Mouse (Mus musculus) cerebellum, adult 2 months (tissue): ENCODE results near the gene Meig1. TPM values are rescaled to one million over a fixed set of nuclear protein-coding genes. Genes with fewer than 3 reads are reported as not detected.
"Not testable (repeated sequence)": the region's sequence is repeated elsewhere in the genome, so short reads cannot be mapped to it uniquely, and the experiment has no call there.

Source experiments
- DNase-seq, 2 experiments: peaks; one replicate each; pipeline ENCODE4 v3.0.0; 2021
- H3K27ac ChIP-seq: fragments of 200-500 bp; 2 replicates; pipeline ENCODE4 v1.5.1; 2012; ENCODE audit warnings: low read length, control low read depth, inconsistent platforms; ENCODE audit not compliant: insufficient read depth
- H3K27me3 ChIP-seq: fragments of 200-500 bp; 2 replicates; pipeline ENCODE4 v1.6.1; 2012; ENCODE audit warnings: inconsistent platforms, mild to moderate bottlenecking, low read length, moderate library complexity; ENCODE audit not compliant: control insufficient read depth, insufficient read depth
- H3K4me1 ChIP-seq: fragments of 200-500 bp; 2 replicates; pipeline ENCODE4 v1.6.1; 2011; ENCODE audit warnings: low read length; ENCODE audit not compliant: control insufficient read depth, insufficient read depth
- H3K4me3 ChIP-seq: fragments of 200-500 bp; replicated peaks from 2 replicates; pipeline ENCODE3; 2011; ENCODE audit warnings: mild to moderate bottlenecking, low read depth, low read length, control low read depth; ENCODE audit not compliant: insufficient read depth
- CTCF ChIP-seq: fragments of 200-500 bp; IDR thresholded peaks from 2 replicates; pipeline ENCODE4 v1.5.1; 2011; ENCODE audit warnings: low read depth, mild to moderate bottlenecking, control low read depth, low read length, moderate library complexity, borderline replicate concordance; ENCODE audit not compliant: insufficient read depth
- POLR2A ChIP-seq: fragments of 200-500 bp; IDR thresholded peaks from 2 replicates; pipeline ENCODE4 v1.6.1; 2011; ENCODE audit warnings: low read length, control low read depth, borderline replicate concordance; ENCODE audit not compliant: insufficient read depth
- WGBS: fragments of 180-500 bp; shearing (Covaris S2); methylation state at CpG from one replicate; pipeline ENCODE4 v1.1.7; 2018; 5-methylcytosine and 5-hydroxymethylcytosine counted together
- polyA plus RNA-seq: library from polyadenylated mRNA; depleted of rRNA; stranded (reverse); fragments of >200 nt; gene quantifications from 2 replicates; pipeline ENCODE4 v1.2.3, GENCODE M21; 2012; rRNA removed

Gene Meig1
- polyA plus RNA-seq, 1 experiment, result 1.4 TPM

- DNase-seq, result no peak
- Histone ChIP-seq H3K27me3 (no peaks in the 10 kb centered on the region), H3K4me1 (no peaks in the 10 kb centered on the region), H3K27ac (no peak overlapping the region), H3K4me3 (no peak overlapping the region)
- 82% methylated on average over 4 of the region's 4 CpGs for WGBS
- TF ChIP-seq CTCF, result no peak
- no peak for TF ChIP-seq POLR2A
Measured at GRCm38 (mm10) chr2:3405981-3406380, 16.5 kb downstream of the Meig1 start.

- not testable (repeated sequence) for H3K27me3 ChIP-seq, DNase-seq, H3K27ac ChIP-seq, H3K4me1 ChIP-seq, H3K4me3 ChIP-seq
- WGBS, result 69% methylated on average over 10 of the region's 10 CpGs
Measured at GRCm38 (mm10) chr2:3397110-3397509, 25.3 kb downstream of the Meig1 start, which contains the start of gene Olah. Gene Olah, minus strand, starts transcription at chr2:3397210.

- Histone ChIP-seq H3K27ac (no peak overlapping the region), H3K4me1 (no peaks in the 10 kb centered on the region), H3K27me3 (no peaks in the 10 kb centered on the region), H3K4me3 (no peak overlapping the region)
- no peak for DNase-seq
- WGBS, result 78% methylated on average over 2 of the region's 2 CpGs
- TF ChIP-seq POLR2A (no peak), CTCF (no peak)
Measured at GRCm38 (mm10) chr2:3391945-3392344, 30.5 kb downstream of the Meig1 start.

GRCm38 (mm10) chr2:3387105-3387860 is 35.2 kb downstream of the Meig1 start:
- Histone ChIP-seq H3K4me3 (no peak overlapping the region), H3K4me1 (no peaks in the 10 kb centered on the region), H3K27ac (no peak overlapping the region), H3K27me3 (no peaks in the 10 kb centered on the region)
- no peak for TF ChIP-seq CTCF
- no peak for TF ChIP-seq POLR2A
- WGBS, result 73% methylated on average over 6 of the region's 6 CpGs
- DNase-seq, result no peak

GRCm38 (mm10) chr2:3365127-3365526 is 57.3 kb downstream of the Meig1 start:
- Histone ChIP-seq H3K27ac (no peak overlapping the region), H3K4me1 (no peaks in the 10 kb centered on the region), H3K27me3 (no peaks in the 10 kb centered on the region), H3K4me3 (no peak overlapping the region)
- TF ChIP-seq POLR2A, result no peak
- TF ChIP-seq CTCF, result no peak
- 22% methylated on average over 4 of the region's 4 CpGs for WGBS
- no peak for DNase-seq

GRCm38 (mm10) chr2:3361067-3361466 is 61.4 kb downstream of the Meig1 start:
- TF ChIP-seq POLR2A, result no peak
- no peak for TF ChIP-seq CTCF
- Histone ChIP-seq H3K27me3 (no peaks in the 10 kb centered on the region), H3K4me1 (no peaks in the 10 kb centered on the region), H3K27ac (no peak overlapping the region), H3K4me3 (no peak overlapping the region)
- DNase-seq, result no peak
- WGBS, result 78% methylated on average over 3 of the region's 3 CpGs

Other genes with a start within 250 kb of the Meig1 start
- 39.8 and 41.6 TPM in 2 replicates for gene Nmt2, start 138.4 kb downstream of the Meig1 start, polyA plus RNA-seq
- gene Rpp38, start 90.0 kb downstream of the Meig1 start, polyA plus RNA-seq, result 12.7 and 13.5 TPM in 2 replicates
- gene Acbd7, start 86.5 kb downstream of the Meig1 start, polyA plus RNA-seq, result 1.4 TPM in 2 replicates
- gene Olah, start 25.4 kb downstream of the Meig1 start, polyA plus RNA-seq, result 0.06 TPM in 1 of 2 replicates, not detected in the other
- gene Dclre1c, start 1.5 kb upstream of the Meig1 start, polyA plus RNA-seq, result 9.2 and 9.5 TPM in 2 replicates
- gene Suv39h2, start 52.4 kb upstream of the Meig1 start, polyA plus RNA-seq, result 2.5 and 2.6 TPM in 2 replicates
- gene Gm45902, start 90.1 kb upstream of the Meig1 start, polyA plus RNA-seq, result 3.9 and 4.1 TPM in 2 replicates
- gene Hspa14, start 90.2 kb upstream of the Meig1 start, polyA plus RNA-seq, result 70.9 and 79.1 TPM in 2 replicates
- 1.4 and 1.8 TPM in 2 replicates for gene Cdnf, start 90.4 kb upstream of the Meig1 start, polyA plus RNA-seq
- gene Fam107b, start 147.8 kb upstream of the Meig1 start, polyA plus RNA-seq, result 63.7 and 68.3 TPM in 2 replicates